Mouse (Mus musculus) lung, adult 2 months (tissue): Measurements from ENCODE around the gene Pithd1.

ENCODE experiments used
- CTCF ChIP-seq: fragments of 200-500 bp; IDR thresholded peaks from 2 replicates; pipeline ENCODE4 v1.5.1; 2011; ENCODE audit warnings: mild to moderate bottlenecking, low read length, control low read depth; ENCODE audit not compliant: insufficient read depth
- POLR2A ChIP-seq: fragments of 200-500 bp; IDR thresholded peaks from 2 replicates; pipeline ENCODE4 v1.6.1; 2011; ENCODE audit warnings: low read depth, mild to moderate bottlenecking, control low read depth, low read length, borderline replicate concordance; ENCODE audit errors: extremely low read depth

DNA sequence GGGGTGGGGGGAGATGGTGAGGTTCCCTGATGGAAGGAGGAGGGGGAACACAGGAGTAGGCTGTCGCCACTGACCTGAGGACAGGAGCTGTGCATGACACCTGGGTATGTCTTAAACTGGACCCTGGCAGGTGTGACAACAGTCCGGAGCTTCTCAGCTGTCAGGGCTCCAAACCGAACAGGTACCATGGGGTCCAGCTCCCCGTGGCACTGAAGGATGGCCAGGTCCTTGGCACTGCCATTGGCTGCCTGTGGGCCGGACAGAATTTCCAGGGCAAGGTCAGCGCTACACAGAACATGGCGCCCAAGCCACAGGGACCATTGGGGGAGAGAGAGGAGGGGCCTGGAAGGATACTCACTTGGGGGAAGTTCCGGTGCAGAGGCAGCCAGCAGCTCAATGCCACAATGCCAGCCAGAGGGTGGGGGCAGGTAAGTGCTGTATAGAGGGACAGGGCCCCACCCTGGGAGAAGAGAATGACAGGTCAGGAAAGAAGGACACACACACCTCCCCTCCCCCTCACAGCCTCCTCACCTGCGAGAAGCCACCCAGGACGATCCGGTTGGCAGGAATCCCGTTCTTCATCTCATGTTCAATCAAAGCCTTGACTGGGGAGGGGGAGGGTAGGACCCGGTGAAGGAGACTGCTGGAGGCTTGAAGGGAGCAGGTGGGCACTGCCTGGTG is 17.9 kb downstream of the Pithd1 start:
- TF ChIP-seq POLR2A: no peak
- no peak for TF ChIP-seq CTCF
